Mouse (Mus musculus): ENCODE results near the gene Smyd5. TPM values are rescaled to one million over a fixed set of nuclear protein-coding genes. Genes with fewer than 3 reads are reported as not detected.

Smyd5 gene
- polyA plus RNA-seq (2015; fragmentation: Illumina TruSeq; extraction: RNeasy Lipid Tissue Mini Kit (QIAGEN cat#74804); ENCODE audit: low read depth, low replicate concordance): 45.7 TPM

GRCm38 (mm10) chr6:85431842-85432431 is at the start of gene Smyd5:
Gene Smyd5 (plus strand): TSS chr6:85431989.

GRCm38 (mm10) chr6:85423836-85424379 is 7.9 kb upstream of the Smyd5 start, which contains the start of gene Noto:
Gene Noto (plus strand): TSS chr6:85423886.

GRCm38 (mm10) chr6:85450697-85451663 is 19.2 kb downstream of the Smyd5 start, which contains the start of gene Cct7:
Gene Cct7 (plus strand): TSS chr6:85451514.

GRCm38 (mm10) chr6:85451664-85452410 is 20.0 kb downstream of the Smyd5 start, which contains the start of gene Pradc1:
Gene Pradc1 (minus strand): TSS chr6:85451970.

Other genes with a start within 250 kb of the Smyd5 start
- 21.0 TPM for gene Emx1, start 244.6 kb upstream of the Smyd5 start, polyA plus RNA-seq (2015; fragmentation: Illumina TruSeq; extraction: RNeasy Lipid Tissue Mini Kit (QIAGEN cat#74804); ENCODE audit: low read depth, low replicate concordance)
- 115 TPM for gene Sfxn5, start 98.6 kb upstream of the Smyd5 start, polyA plus RNA-seq (2015; fragmentation: Illumina TruSeq; extraction: RNeasy Lipid Tissue Mini Kit (QIAGEN cat#74804); ENCODE audit: low read depth, low replicate concordance)
- 54.4 TPM for gene Rab11fip5, start 57.4 kb upstream of the Smyd5 start, polyA plus RNA-seq (2015; fragmentation: Illumina TruSeq; extraction: RNeasy Lipid Tissue Mini Kit (QIAGEN cat#74804); ENCODE audit: low read depth, low replicate concordance)
- gene Noto, start 8.1 kb upstream of the Smyd5 start, polyA plus RNA-seq (2015; fragmentation: Illumina TruSeq; extraction: RNeasy Lipid Tissue Mini Kit (QIAGEN cat#74804); ENCODE audit: low read depth, low replicate concordance): not detected
- 246 TPM for gene Cct7, start 19.5 kb downstream of the Smyd5 start, polyA plus RNA-seq (2015; fragmentation: Illumina TruSeq; extraction: RNeasy Lipid Tissue Mini Kit (QIAGEN cat#74804); ENCODE audit: low read depth, low replicate concordance)
- gene Pradc1, start 20.0 kb downstream of the Smyd5 start, polyA plus RNA-seq (2015; fragmentation: Illumina TruSeq; extraction: RNeasy Lipid Tissue Mini Kit (QIAGEN cat#74804); ENCODE audit: low read depth, low replicate concordance): 38.3 TPM
- 39.8 TPM for gene Fbxo41, start 71.0 kb downstream of the Smyd5 start, polyA plus RNA-seq (2015; fragmentation: Illumina TruSeq; extraction: RNeasy Lipid Tissue Mini Kit (QIAGEN cat#74804); ENCODE audit: low read depth, low replicate concordance)
- 17.8 TPM for gene Egr4, start 81.6 kb downstream of the Smyd5 start, polyA plus RNA-seq (2015; fragmentation: Illumina TruSeq; extraction: RNeasy Lipid Tissue Mini Kit (QIAGEN cat#74804); ENCODE audit: low read depth, low replicate concordance)
- gene Alms1, start 155.5 kb downstream of the Smyd5 start, polyA plus RNA-seq (2015; fragmentation: Illumina TruSeq; extraction: RNeasy Lipid Tissue Mini Kit (QIAGEN cat#74804); ENCODE audit: low read depth, low replicate concordance): 3.9 TPM

Measured in brain, adult 10 weeks (tissue).